Comparison of ENCODE assay signal across 9 mouse cellular contexts in genomic region chr8:94801293-94802095, GRCm38 (mm10). TPM values are rescaled to one million over a fixed set of nuclear protein-coding genes. Genes with fewer than 3 reads are reported as not detected.
A peak's percentile ranks its signal among the peaks of the same experiment; 100 is the strongest.
DNase-seq lines count a peak whose midpoint lies in the region; ATAC-seq and TF ChIP-seq lines count a peak whose summit lies in the region.
"Had no signal": no experiment of that assay in that cellular context is flagged by ENCODE, and none has a peak within 500 bp of the region (broad histone marks: within the 10 kb centered on the region; RNA-seq: fewer than 3 reads in every experiment).

No protein-coding gene starts in this region.

- ATAC-seq in midbrain, embryonic 11.5 days (ENCODE audit: low FRiP score) = no peak
- ATAC-seq in midbrain, embryonic 14.5 days (ENCODE audit: low FRiP score, low TSS enrichment) = no peak
- peak; percentile 24 for ATAC-seq in granulocyte monocyte progenitor cell, adult 5-6 weeks (replicated peaks; ENCODE audit: poor library complexity, severe bottlenecking)
- ATAC-seq in forebrain, embryonic 12.5 days (ENCODE audit: low FRiP score) = no peak

- no peak overlapping the region for H3K27ac ChIP-seq in midbrain, embryonic 11.5 days (ENCODE audit: low read depth, low read length)
- H3K27ac ChIP-seq in midbrain, embryonic 14.5 days (replicated peaks; ENCODE audit: low read depth, low read length) = no peak overlapping the region
- no peak overlapping the region for H3K27ac ChIP-seq in small intestine, adult 2 months (ENCODE audit: insufficient read depth, low read depth, low read length)
- H3K27ac ChIP-seq in forebrain, embryonic 12.5 days = no peak overlapping the region
- H3K27ac ChIP-seq: stomach, embryonic 15.5 days had no signal

- H3K27me3 ChIP-seq in midbrain, embryonic 11.5 days (ENCODE audit: control insufficient read depth, insufficient read depth, low read length) = no peaks in the 10 kb centered on the region
- no peaks in the 10 kb centered on the region for H3K27me3 ChIP-seq in midbrain, embryonic 14.5 days (ENCODE audit: control insufficient read depth, insufficient read depth, low read length)
- H3K27me3 ChIP-seq in small intestine, adult 2 months (ENCODE audit: control insufficient read depth, insufficient read depth, low read length) = no peaks in the 10 kb centered on the region
- no peaks in the 10 kb centered on the region for H3K27me3 ChIP-seq in forebrain, embryonic 12.5 days
- H3K27me3 ChIP-seq: stomach, embryonic 15.5 days had no signal

- WGBS in midbrain, embryonic 11.5 days = 44% methylated on average over 14 of the region's 14 CpGs
- WGBS in midbrain, embryonic 14.5 days = 40% methylated on average over 14 of the region's 14 CpGs
- 32% methylated on average over 14 of the region's 14 CpGs for WGBS in small intestine, adult 2 months
- WGBS in forebrain, embryonic 12.5 days = 41% methylated on average over 14 of the region's 14 CpGs

- H3K36me3 ChIP-seq in midbrain, embryonic 11.5 days (ENCODE audit: control insufficient read depth, insufficient read depth, low read length) = no peaks in the 10 kb centered on the region
- H3K36me3 ChIP-seq in midbrain, embryonic 14.5 days (ENCODE audit: control insufficient read depth, insufficient read depth, low read length) = no peaks in the 10 kb centered on the region
- H3K36me3 ChIP-seq in small intestine, adult 2 months (ENCODE audit: control insufficient read depth, insufficient read depth, low read length) = no peaks in the 10 kb centered on the region
- no peaks in the 10 kb centered on the region for H3K36me3 ChIP-seq in forebrain, embryonic 12.5 days (replicated peaks)
- H3K36me3 ChIP-seq: stomach, embryonic 15.5 days had no signal

- H3K9me3 ChIP-seq in midbrain, embryonic 11.5 days (ENCODE audit: control insufficient read depth, low read length) = no peaks in the 10 kb centered on the region
- H3K9me3 ChIP-seq in midbrain, embryonic 14.5 days (ENCODE audit: control insufficient read depth, low read length) = no peaks in the 10 kb centered on the region
- no peaks in the 10 kb centered on the region for H3K9me3 ChIP-seq in forebrain, embryonic 12.5 days
- H3K9me3 ChIP-seq: stomach, embryonic 15.5 days had no signal

- no peak overlapping the region for H3K9ac ChIP-seq in midbrain, embryonic 11.5 days (ENCODE audit: low read length)
- H3K9ac ChIP-seq in midbrain, embryonic 14.5 days (replicated peaks; ENCODE audit: low read length) = no peak overlapping the region
- no peak overlapping the region for H3K9ac ChIP-seq in forebrain, embryonic 12.5 days
- H3K9ac ChIP-seq: stomach, embryonic 15.5 days had no signal

- no peak overlapping the region for H3K4me3 ChIP-seq in midbrain, embryonic 11.5 days (ENCODE audit: low read depth, low read length)
- H3K4me3 ChIP-seq in midbrain, embryonic 14.5 days (replicated peaks; ENCODE audit: low read depth, low read length) = no peak overlapping the region
- H3K4me3 ChIP-seq in small intestine, adult 2 months (ENCODE audit: low read depth, low read length) = no peak overlapping the region
- H3K4me3 ChIP-seq in forebrain, embryonic 12.5 days (replicated peaks) = no peak overlapping the region
- H3K4me3 ChIP-seq: stomach, embryonic 15.5 days had no signal

- H3K4me2 ChIP-seq in midbrain, embryonic 11.5 days = no peak overlapping the region
- H3K4me2 ChIP-seq in midbrain, embryonic 14.5 days (ENCODE audit: low read length) = no peak overlapping the region
- H3K4me2 ChIP-seq in forebrain, embryonic 12.5 days = no peak overlapping the region
- H3K4me2 ChIP-seq: stomach, embryonic 15.5 days had no signal

- peak; percentile 47; the same call in 1 of the 2 replicates for TF ChIP-seq CTCF in small intestine, adult 2 months (IDR thresholded peaks at IDR 0.05; ENCODE audit: extremely low read depth, insufficient read length, insufficient replicate concordance, low read depth, low read length)

- no peak for TF ChIP-seq POLR2A in small intestine, adult 2 months (IDR thresholded peaks at IDR 0.05; ENCODE audit: low read depth, low read length)

- peak; percentile 33 for DNase-seq in adrenal gland, postnatal 25 days
- DNase-seq in adrenal gland, postnatal 4 days (ENCODE audit: low spot score in 2 of 2) = no peak
- peak; percentile 80 for DNase-seq in midbrain, embryonic 11.5 days (ENCODE audit: low spot score, missing footprints)
- no peak for DNase-seq in midbrain, embryonic 14.5 days
- peak; percentile 30 for DNase-seq in liver

- H3K4me1 ChIP-seq in midbrain, embryonic 11.5 days (ENCODE audit: control insufficient read depth, insufficient read depth, low read length) = no peaks in the 10 kb centered on the region
- H3K4me1 ChIP-seq in midbrain, embryonic 14.5 days (ENCODE audit: control insufficient read depth, insufficient read depth, low read length) = no peaks in the 10 kb centered on the region; the same call in 1 of the 2 replicates
- peaks cover 7% of the 10 kb centered on the region for H3K4me1 ChIP-seq in small intestine, adult 2 months (ENCODE audit: control insufficient read depth, insufficient read depth, insufficient read length, low read length)
- 0 out of 2 replicates have a peak, but pooled peaks cover 3% of the 10 kb centered on the region for H3K4me1 ChIP-seq in forebrain, embryonic 12.5 days
- H3K4me1 ChIP-seq: stomach, embryonic 15.5 days had no signal

RNA-seq across cellular contexts. Expression of gene Ccl17, which starts 8.8 kb away (rescaled TPM):
- 0.70 TPM in 1 of 2 replicates, not detected in the other for total RNA-seq in adrenal gland, postnatal 25 days (2021)
- under 1 TPM; 0.87 to 0.90 TPM for total RNA-seq in adrenal gland, postnatal 4 days (2021)
- polyA plus RNA-seq in midbrain, embryonic 11.5 days (2014; fragmentation: Nextera tagmentation; extraction: Ambion mirVana) = not detected in 2 replicates
- 0.81 TPM in 1 of 2 replicates, not detected in the other for polyA plus RNA-seq in midbrain, embryonic 14.5 days (2014; fragmentation: Nextera tagmentation; extraction: Ambion mirVana)
- total RNA-seq in granulocyte monocyte progenitor cell, adult 5-6 weeks (2014; fragmentation: Nextera tagmentation) = not detected in 2 replicates
- total RNA-seq in granulocyte monocyte progenitor cell, adult 5-6 weeks (2017) = not detected in 2 replicates
- 0.62 and 0.94 TPM in 2 replicates for polyA plus RNA-seq in small intestine, adult 2 months (2012; rRNA removed)
- 0.56 TPM in 1 of 2 replicates, not detected in the other for polyA plus RNA-seq in forebrain, embryonic 12.5 days (2016; fragmentation: Nextera tagmentation; extraction: Ambion mirVana)
- polyA plus RNA-seq: stomach, embryonic 15.5 days had no signal

RNA-seq across cellular contexts. Expression of gene Cx3cl1, which starts 29.7 kb away (rescaled TPM):
- 23.0 and 25.2 TPM in 2 replicates for total RNA-seq in adrenal gland, postnatal 25 days (2021)
- 10 to 100 TPM; 18.8 to 21.1 TPM for total RNA-seq in adrenal gland, postnatal 4 days (2021)
- 9.4 and 10.4 TPM in 2 replicates for polyA plus RNA-seq in midbrain, embryonic 11.5 days (2014; fragmentation: Nextera tagmentation; extraction: Ambion mirVana)
- 19.1 and 21.8 TPM in 2 replicates for polyA plus RNA-seq in midbrain, embryonic 14.5 days (2014; fragmentation: Nextera tagmentation; extraction: Ambion mirVana)
- total RNA-seq in granulocyte monocyte progenitor cell, adult 5-6 weeks (2014; fragmentation: Nextera tagmentation) = 0.19 and 1.3 TPM in 2 replicates
- not detected in 2 replicates for total RNA-seq in granulocyte monocyte progenitor cell, adult 5-6 weeks (2017)
- polyA plus RNA-seq in small intestine, adult 2 months (2012; rRNA removed) = 55.9 and 160 TPM in 2 replicates
- 8.3 and 9.4 TPM in 2 replicates for polyA plus RNA-seq in forebrain, embryonic 12.5 days (2016; fragmentation: Nextera tagmentation; extraction: Ambion mirVana)

RNA-seq across cellular contexts. Expression of gene Coq9, which starts 36.6 kb away (rescaled TPM):
- total RNA-seq in adrenal gland, postnatal 25 days (2021) = 199 and 209 TPM in 2 replicates
- total RNA-seq in adrenal gland, postnatal 4 days (2021) = 100 to 1,000 TPM; 128 to 144 TPM
- polyA plus RNA-seq in midbrain, embryonic 11.5 days (2014; fragmentation: Nextera tagmentation; extraction: Ambion mirVana) = 49.4 and 51.5 TPM in 2 replicates
- 54.9 and 56.0 TPM in 2 replicates for polyA plus RNA-seq in midbrain, embryonic 14.5 days (2014; fragmentation: Nextera tagmentation; extraction: Ambion mirVana)
- 49.5 and 54.4 TPM in 2 replicates for total RNA-seq in granulocyte monocyte progenitor cell, adult 5-6 weeks (2014; fragmentation: Nextera tagmentation)
- 46.6 and 57.4 TPM in 2 replicates for total RNA-seq in granulocyte monocyte progenitor cell, adult 5-6 weeks (2017)
- polyA plus RNA-seq in small intestine, adult 2 months (2012; rRNA removed) = 154 and 238 TPM in 2 replicates
- polyA plus RNA-seq in forebrain, embryonic 12.5 days (2016; fragmentation: Nextera tagmentation; extraction: Ambion mirVana) = 47.8 and 52.3 TPM in 2 replicates

RNA-seq across cellular contexts. Expression of gene Ciapin1, which starts 36.7 kb away (rescaled TPM):
- total RNA-seq in adrenal gland, postnatal 25 days (2021) = 112 and 175 TPM in 2 replicates
- 10 to 100 TPM; 84.1 to 89.3 TPM for total RNA-seq in adrenal gland, postnatal 4 days (2021)
- polyA plus RNA-seq in midbrain, embryonic 11.5 days (2014; fragmentation: Nextera tagmentation; extraction: Ambion mirVana) = 134 and 154 TPM in 2 replicates
- 166 and 200 TPM in 2 replicates for polyA plus RNA-seq in midbrain, embryonic 14.5 days (2014; fragmentation: Nextera tagmentation; extraction: Ambion mirVana)
- total RNA-seq in granulocyte monocyte progenitor cell, adult 5-6 weeks (2014; fragmentation: Nextera tagmentation) = 45.7 and 48.0 TPM in 2 replicates
- total RNA-seq in granulocyte monocyte progenitor cell, adult 5-6 weeks (2017) = 46.1 and 72.3 TPM in 2 replicates
- 16.7 and 32.0 TPM in 2 replicates for polyA plus RNA-seq in small intestine, adult 2 months (2012; rRNA removed)
- polyA plus RNA-seq in forebrain, embryonic 12.5 days (2016; fragmentation: Nextera tagmentation; extraction: Ambion mirVana) = 170 and 179 TPM in 2 replicates

RNA-seq across cellular contexts. Expression of gene Polr2c, which starts 55.8 kb away (rescaled TPM):
- 62.1 and 66.2 TPM in 2 replicates for total RNA-seq in adrenal gland, postnatal 25 days (2021)
- total RNA-seq in adrenal gland, postnatal 4 days (2021) = 10 to 100 TPM; 61.4 to 65.6 TPM
- polyA plus RNA-seq in midbrain, embryonic 11.5 days (2014; fragmentation: Nextera tagmentation; extraction: Ambion mirVana) = 160 and 169 TPM in 2 replicates
- polyA plus RNA-seq in midbrain, embryonic 14.5 days (2014; fragmentation: Nextera tagmentation; extraction: Ambion mirVana) = 117 and 127 TPM in 2 replicates
- 57.6 and 75.3 TPM in 2 replicates for total RNA-seq in granulocyte monocyte progenitor cell, adult 5-6 weeks (2014; fragmentation: Nextera tagmentation)
- 55.6 and 74.5 TPM in 2 replicates for total RNA-seq in granulocyte monocyte progenitor cell, adult 5-6 weeks (2017)
- polyA plus RNA-seq in small intestine, adult 2 months (2012; rRNA removed) = 32.3 and 57.1 TPM in 2 replicates
- polyA plus RNA-seq in forebrain, embryonic 12.5 days (2016; fragmentation: Nextera tagmentation; extraction: Ambion mirVana) = 144 and 147 TPM in 2 replicates

Comparison
In these comparisons a context has a peak if more than half of its experiments do, and no peak if none do; other contexts are left out.
1. DNase-seq: peak in adrenal gland, postnatal 25 days (single experiment), midbrain, embryonic 11.5 days (single experiment) and liver (single experiment); none in adrenal gland, postnatal 4 days (0 of 2) and midbrain, embryonic 14.5 days (single experiment).